ENCODE assay signal across 25 mouse cellular contexts in genomic region chr8:4201321-4201720, GRCm38 (mm10). TPM values are rescaled to one million over a fixed set of nuclear protein-coding genes. Genes with fewer than 3 reads are reported as not detected.
"Had no signal": no experiment of that assay in that cellular context is flagged by ENCODE, and none has a peak within 500 bp of the region (broad histone marks: within the 10 kb centered on the region; RNA-seq: fewer than 3 reads in every experiment).

No protein-coding gene starts in this region.

- H3K9ac ChIP-seq: limb, embryonic 13.5 days; liver, embryonic 13.5 days; lung, embryonic 14.5 days; midbrain, embryonic 13.5 days; neural tube, embryonic 12.5 days; neural tube, embryonic 15.5 days had no signal

- DNase-seq: kidney, adult 18-20 months; kidney, adult 9 months; kidney, postnatal 25 days; layer of hippocampus, adult 9-11 months; liver; liver, embryonic 13.5 days; lung, embryonic 14.5 days; thymus, adult 2 months; thymus, postnatal 14 days; thymus, postnatal 4 days had no signal

- H3K4me2 ChIP-seq: limb, embryonic 13.5 days; liver, embryonic 13.5 days; lung, embryonic 14.5 days; midbrain, embryonic 13.5 days; neural tube, embryonic 12.5 days; neural tube, embryonic 15.5 days had no signal

- H3K27ac ChIP-seq: kidney, postnatal 0 days; layer of hippocampus, adult 2 months; limb, embryonic 10.5 days; limb, embryonic 13.5 days; liver, embryonic 13.5 days; macrophage; midbrain, embryonic 13.5 days; neural tube, embryonic 12.5 days; neural tube, embryonic 15.5 days had no signal

- H3K9me3 ChIP-seq: limb, embryonic 10.5 days; limb, embryonic 13.5 days; liver, embryonic 13.5 days; midbrain, embryonic 13.5 days; neural tube, embryonic 12.5 days; neural tube, embryonic 15.5 days had no signal

- H3K36me3 ChIP-seq: limb, embryonic 10.5 days; liver, embryonic 13.5 days had no signal

- H3K4me3 ChIP-seq: layer of hippocampus, adult 2 months; limb, embryonic 10.5 days; limb, embryonic 13.5 days; liver, embryonic 13.5 days; midbrain, embryonic 13.5 days; neural tube, embryonic 12.5 days; neural tube, embryonic 15.5 days had no signal

- ATAC-seq: inflammation-experienced regulatory T-cells, adult 6 months; intestine, embryonic 16.5 days; lung, postnatal 0 days; midbrain, embryonic 13.5 days had no signal

RNA-seq across cellular contexts. Expression of gene Lrrc8e, which starts 25.3 kb away (rescaled TPM):
- total RNA-seq: layer of hippocampus, adult 2 months; layer of hippocampus, postnatal 25 days; left cerebral cortex, postnatal 25 days had no signal
- polyA plus RNA-seq: macrophage; midbrain, embryonic 13.5 days; neural tube, embryonic 15.5 days had no signal

RNA-seq across cellular contexts. Expression of gene Gm49320, which starts 37.3 kb away (rescaled TPM):
- total RNA-seq: left cerebral cortex, adult 18-20 months had no signal
- polyA plus RNA-seq: liver, embryonic 16.5 days had no signal
